Mouse (Mus musculus) layer of hippocampus, adult 8-10 months (tissue): ENCODE results near the gene Rangrf. TPM values are rescaled to one million over a fixed set of nuclear protein-coding genes. Genes with fewer than 3 reads are reported as not detected.
"Not testable (repeated sequence)": the region's sequence is repeated elsewhere in the genome, so short reads cannot be mapped to it uniquely, and the experiment has no call there.

Source experiments
- DNase-seq, 2 experiments: peaks; one replicate each; pipeline ENCODE4 v3.0.0; 2022; ENCODE audit warnings: low spot score in 2 of 2
- total RNA-seq, 4 experiments: library from RNA; stranded (reverse); gene quantifications; 2 replicates each; pipeline ENCODE4 v1.2.4; 2022

Gene Rangrf
- total RNA-seq, 4 experiments from 2014 or later: 14.1 to 24.1 (median 15.9) TPM

GRCm38 (mm10) chr11:68979320-68979733 is 4.3 kb upstream of the Rangrf start:
- DNase-seq: no peak

- no peak for DNase-seq
These were observed 616 bp upstream of the Rangrf start for GRCm38 (mm10) chr11:68975601-68976000.

- DNase-seq: no peak
These were observed 930 bp downstream of the Rangrf start for GRCm38 (mm10) chr11:68974059-68974450.

GRCm38 (mm10) chr11:68973250-68974058 is 1.5 kb downstream of the Rangrf start:
- DNase-seq: peak; percentile 66 to 73

GRCm38 (mm10) chr11:68970232-68970631 is 4.8 kb downstream of the Rangrf start:
- DNase-seq: no peak

- no peak for DNase-seq
These were observed 6.2 kb downstream of the Rangrf start for GRCm38 (mm10) chr11:68968752-68969151.

GRCm38 (mm10) chr11:68967337-68968282 is 7.4 kb downstream of the Rangrf start, which contains the start of gene Slc25a35:
Gene Slc25a35 (plus strand): TSS chr11:68968131.
- DNase-seq: peak; percentile 85 to 89

- no peak for DNase-seq
These were observed 8.4 kb downstream of the Rangrf start for GRCm38 (mm10) chr11:68966554-68966953.

- DNase-seq: peak in 1 of 2 experiments; percentile 55
These were observed 9.1 kb downstream of the Rangrf start for GRCm38 (mm10) chr11:68965845-68966244.

GRCm38 (mm10) chr11:68965050-68965449 is 9.9 kb downstream of the Rangrf start:
- DNase-seq: no peak

GRCm38 (mm10) chr11:68963405-68963804 is 11.6 kb downstream of the Rangrf start:
- DNase-seq: no peak

GRCm38 (mm10) chr11:68962159-68962558 is 12.8 kb downstream of the Rangrf start:
- DNase-seq: not testable (repeated sequence)

GRCm38 (mm10) chr11:68961596-68961995 is 13.4 kb downstream of the Rangrf start:
- no peak for DNase-seq

- no peak for DNase-seq
These were observed 17.0 kb downstream of the Rangrf start for GRCm38 (mm10) chr11:68957971-68958370.

- DNase-seq: no peak
These were observed 17.7 kb downstream of the Rangrf start, which contains the start of gene Arhgef15 for GRCm38 (mm10) chr11:68957308-68957707. Gene Arhgef15 (minus strand): TSS chr11:68957480.

- no peak for DNase-seq
These were observed 18.3 kb downstream of the Rangrf start for GRCm38 (mm10) chr11:68956697-68957096.

GRCm38 (mm10) chr11:68956107-68956506 is 18.9 kb downstream of the Rangrf start:
- no peak for DNase-seq

GRCm38 (mm10) chr11:68955473-68955872 is 19.5 kb downstream of the Rangrf start:
- DNase-seq: no peak

GRCm38 (mm10) chr11:68954408-68954807 is 20.6 kb downstream of the Rangrf start:
- DNase-seq: no peak

GRCm38 (mm10) chr11:68953903-68954302 is 21.1 kb downstream of the Rangrf start:
- no peak for DNase-seq

- no peak for DNase-seq
These were observed 27.4 kb downstream of the Rangrf start for GRCm38 (mm10) chr11:68947542-68947993.
